Mouse (Mus musculus) heart, postnatal 25 days (tissue): ENCODE measurements at regions not wholly inside any gene's neighbourhood (a gene's known extent, or its start where the extent isn't known, plus 50 kb on each side); places are given as distances from the start of the nearest gene placed in this dataset.
A peak's percentile ranks its signal among the peaks of the same experiment; 100 is the strongest.

Source experiments
- DNase-seq: peaks from one replicate; pipeline ENCODE4 v3.0.0; 2022; ENCODE audit warnings: low spot score
- intact Hi-C: fragments of 180-260 bp; cut with DNase I; formaldehyde crosslinking; loops from one replicate; pipeline ENCODE4 v1.15.1; 2025

- intact Hi-C loops = no loop called here
- no peak for DNase-seq
Observed at GRCm38 (mm10) chr8:128188321-128188720, 170.1 kb upstream of the Nrp1 start.

- intact Hi-C loops = no loop called here
- no peak for DNase-seq
Observed at GRCm38 (mm10) chr8:128193293-128193887, 165.0 kb upstream of the Nrp1 start.

- intact Hi-C loops = no loop called here
- DNase-seq = no peak
Observed at GRCm38 (mm10) chr8:128200815-128201214, 157.6 kb upstream of the Nrp1 start.

GRCm38 (mm10) chr8:128201635-128202034, 156.8 kb upstream of the Nrp1 start:
- intact Hi-C loops = no loop called here
- no peak for DNase-seq

GRCm38 (mm10) chr8:128202158-128202886, 156.1 kb upstream of the Nrp1 start:
- DNase-seq = no peak
- intact Hi-C loops = no loop called here

GRCm38 (mm10) chr8:128204803-128205202, 153.6 kb upstream of the Nrp1 start:
- no peak for DNase-seq
- intact Hi-C loops = no loop called here

GRCm38 (mm10) chr8:128207138-128207537, 151.3 kb upstream of the Nrp1 start:
- intact Hi-C loops = no loop called here
- DNase-seq = no peak

GRCm38 (mm10) chr8:128210761-128211160, 147.6 kb upstream of the Nrp1 start:
- intact Hi-C loops = no loop called here
- DNase-seq = no peak

- intact Hi-C loops = no loop called here
- no peak for DNase-seq
Observed at GRCm38 (mm10) chr8:128212223-128212622, 146.2 kb upstream of the Nrp1 start.

- intact Hi-C loops = no loop called here
- no peak for DNase-seq
Observed at GRCm38 (mm10) chr8:128214256-128214655, 144.1 kb upstream of the Nrp1 start.

GRCm38 (mm10) chr8:128218886-128219285, 139.5 kb upstream of the Nrp1 start:
- intact Hi-C loops = loop anchor here (2.0 kb wide), 1 partner anchor 138 kb away; no protein-coding TSS in a partner anchor
- DNase-seq = no peak

- intact Hi-C loops = loop anchor here (2.0 kb wide), 1 partner anchor 137 kb away; no protein-coding TSS in a partner anchor
- peak; percentile 58 for DNase-seq
Observed at GRCm38 (mm10) chr8:128219539-128219938, 138.9 kb upstream of the Nrp1 start.

GRCm38 (mm10) chr8:128223092-128223491, 135.3 kb upstream of the Nrp1 start:
- intact Hi-C loops = no loop called here
- no peak for DNase-seq

GRCm38 (mm10) chr8:128223522-128223921, 134.9 kb upstream of the Nrp1 start:
- DNase-seq = no peak

GRCm38 (mm10) chr8:128225123-128225522, 133.3 kb upstream of the Nrp1 start:
- no peak for DNase-seq
- intact Hi-C loops = no loop called here

More at GRCm38 (mm10) chr8:128223522-128223921, 134.9 kb upstream of the Nrp1 start:
- intact Hi-C loops = no loop called here

- intact Hi-C loops = no loop called here
- DNase-seq = no peak
Observed at GRCm38 (mm10) chr8:128235071-128235470, 123.3 kb upstream of the Nrp1 start.

GRCm38 (mm10) chr8:128235527-128235926, 122.9 kb upstream of the Nrp1 start:
- DNase-seq = no peak
- intact Hi-C loops = no loop called here

GRCm38 (mm10) chr8:128236097-128236496, 122.3 kb upstream of the Nrp1 start:
- DNase-seq = no peak
- intact Hi-C loops = no loop called here

- DNase-seq = no peak
- intact Hi-C loops = no loop called here
Observed at GRCm38 (mm10) chr8:128238948-128239347, 119.5 kb upstream of the Nrp1 start.

GRCm38 (mm10) chr8:128239783-128240182, 118.6 kb upstream of the Nrp1 start:
- intact Hi-C loops = no loop called here
- DNase-seq = no peak

GRCm38 (mm10) chr8:128241200-128241599, 117.2 kb upstream of the Nrp1 start:
- DNase-seq = no peak
- intact Hi-C loops = no loop called here
